Mouse (Mus musculus) heart, embryonic 16.5 days (tissue): ENCODE results near the gene Clcf1. TPM values are rescaled to one million over a fixed set of nuclear protein-coding genes. Genes with fewer than 3 reads are reported as not detected.

ENCODE experiments used
- ATAC-seq: fragments of 200-750 bp; cut with Nextera tagmentation; replicated peaks from 2 replicates; pipeline ENCODE4 v1.8.0; 2017; ENCODE audit warnings: moderate number of reproducible peaks; ENCODE audit not compliant: insufficient read depth, low FRiP score; ENCODE audit errors: extremely low read depth
- H3K27ac ChIP-seq: fragments of 300-500 bp; sonication (generic); 2 replicates; pipeline ENCODE4 v1.5.1; 2014; ENCODE audit warnings: mild to moderate bottlenecking, low read length, control low read depth, moderate library complexity
- H3K27me3 ChIP-seq: fragments of 300-500 bp; sonication (generic); 2 replicates; pipeline ENCODE4 v1.6.1; 2014; ENCODE audit warnings: low read length, mixed read lengths; ENCODE audit not compliant: control insufficient read depth, insufficient read depth
- H3K36me3 ChIP-seq: fragments of 300-500 bp; sonication (generic); 2 replicates; pipeline ENCODE4 v1.6.1; 2014; ENCODE audit not compliant: control insufficient read depth, insufficient read depth
- H3K4me1 ChIP-seq: fragments of 300-500 bp; sonication (generic); 2 replicates; pipeline ENCODE4 v1.6.1; 2014; ENCODE audit warnings: low read length, mixed read lengths; ENCODE audit not compliant: control insufficient read depth, insufficient read depth
- H3K4me2 ChIP-seq: fragments of 300-500 bp; sonication (generic); 2 replicates; pipeline ENCODE4 v1.6.1; 2014; ENCODE audit warnings: low read depth, mild to moderate bottlenecking, control low read depth, low read length
- H3K4me3 ChIP-seq: fragments of 300-500 bp; sonication (generic); 2 replicates; pipeline ENCODE4 v1.5.1; 2014; ENCODE audit warnings: mild to moderate bottlenecking, control low read depth, low read length
- H3K9ac ChIP-seq: fragments of 300-500 bp; sonication (generic); 2 replicates; pipeline ENCODE4 v1.6.1; 2014; ENCODE audit warnings: low read length, control low read depth
- H3K9me3 ChIP-seq: fragments of 300-500 bp; sonication (generic); replicated peaks from 2 replicates; pipeline ENCODE4 v1.6.1; 2016; ENCODE audit warnings: low read length; ENCODE audit not compliant: control insufficient read depth
- WGBS: fragments of 180-500 bp; shearing (Covaris S2); extraction: QIAGEN DNeasy Blood & Tissue Kit; methylation state at CpG from one replicate; pipeline ENCODE4 v1.1.7; 2014; 5-methylcytosine and 5-hydroxymethylcytosine counted together
- polyA plus RNA-seq: library from polyadenylated mRNA; unstranded; fragments of >200 nt; fragmentation: Nextera tagmentation; extraction: Ambion mirVana; gene quantifications from 2 replicates; pipeline ENCODE4 v1.2.1, GENCODE M21; 2015

Clcf1 gene
- polyA plus RNA-seq, 1 experiment from 2014 or later, result 1.5 TPM

- no peak overlapping the region for H3K4me3 ChIP-seq
- no peaks in the 10 kb centered on the region for H3K9me3 ChIP-seq
- no peak overlapping the region for H3K9ac ChIP-seq
- no peak overlapping the region for H3K4me2 ChIP-seq
- WGBS, result 55% methylated on average over 8 of the region's 8 CpGs
- H3K4me1 ChIP-seq, result peaks cover 8% of the 10 kb centered on the region
- H3K27me3 ChIP-seq, result peaks cover 5% of the 10 kb centered on the region; the same call in 1 of the 2 replicates
- H3K27ac ChIP-seq, result no peak overlapping the region
- no peaks in the 10 kb centered on the region for H3K36me3 ChIP-seq
- ATAC-seq, result no peak
Observed at GRCm38 (mm10) chr19:4230415-4230814, 16.4 kb downstream of the Clcf1 start.

GRCm38 (mm10) chr19:4231253-4232185 is 17.5 kb downstream of the Clcf1 start, which contains the start of gene Pold4:
Gene Pold4 (plus strand): TSS chr19:4231899.
- H3K36me3 ChIP-seq, result no peaks in the 10 kb centered on the region
- WGBS, result 8% methylated on average over 26 of the region's 26 CpGs
- peak within 1 kb of the TSS; percentile 88 for H3K27ac ChIP-seq
- H3K9ac ChIP-seq, result peak within 1 kb of the TSS; percentile 78
- peak; percentile 91 for ATAC-seq
- no peaks in the 10 kb centered on the region; the same call in 1 of the 2 replicates for H3K27me3 ChIP-seq
- peak within 1 kb of the TSS; percentile 82 for H3K4me2 ChIP-seq
- no peaks in the 10 kb centered on the region for H3K9me3 ChIP-seq
- peak within 1 kb of the TSS; percentile 70 for H3K4me3 ChIP-seq
- H3K4me1 ChIP-seq, result peaks cover 8% of the 10 kb centered on the region

GRCm38 (mm10) chr19:4232186-4232572 is 18.1 kb downstream of the Clcf1 start:
- H3K27me3 ChIP-seq, result no peaks in the 10 kb centered on the region; the same call in 1 of the 2 replicates
- WGBS, result 4% methylated on average over 2 of the region's 2 CpGs
- no peak for ATAC-seq
- H3K4me2 ChIP-seq, result peak overlapping the region; percentile 82
- peaks cover 8% of the 10 kb centered on the region for H3K4me1 ChIP-seq
- H3K27ac ChIP-seq, result peak overlapping the region; percentile 88
- H3K4me3 ChIP-seq, result peak overlapping the region; percentile 70
- peak overlapping the region; percentile 78 for H3K9ac ChIP-seq
- H3K9me3 ChIP-seq, result no peaks in the 10 kb centered on the region
- no peaks in the 10 kb centered on the region for H3K36me3 ChIP-seq

GRCm38 (mm10) chr19:4232651-4233050 is 18.6 kb downstream of the Clcf1 start:
- H3K27me3 ChIP-seq, result no peaks in the 10 kb centered on the region; the same call in 1 of the 2 replicates
- peak overlapping the region; percentile 78 for H3K9ac ChIP-seq
- peak overlapping the region; percentile 82; the same call in 1 of the 2 replicates for H3K4me2 ChIP-seq
- no peaks in the 10 kb centered on the region for H3K9me3 ChIP-seq
- no peak for ATAC-seq
- no peak overlapping the region for H3K4me3 ChIP-seq
- WGBS, result 76% methylated on average over 7 of the region's 7 CpGs
- peaks cover 8% of the 10 kb centered on the region for H3K4me1 ChIP-seq
- no peak overlapping the region for H3K27ac ChIP-seq
- no peaks in the 10 kb centered on the region for H3K36me3 ChIP-seq

GRCm38 (mm10) chr19:4234548-4234947 is 20.5 kb downstream of the Clcf1 start:
- 59% methylated on average over 4 of the region's 4 CpGs for WGBS
- Histone ChIP-seq H3K9ac (no peak overlapping the region), H3K9me3 (no peaks in the 10 kb centered on the region), H3K27ac (no peak overlapping the region), H3K4me1 (peaks cover 8% of the 10 kb centered on the region), H3K36me3 (no peaks in the 10 kb centered on the region), H3K4me2 (no peak overlapping the region), H3K27me3 (no peaks in the 10 kb centered on the region), H3K4me3 (no peak overlapping the region)
- no peak for ATAC-seq

GRCm38 (mm10) chr19:4240247-4240668 is 26.2 kb downstream of the Clcf1 start:
- Histone ChIP-seq H3K4me1 (no peaks in the 10 kb centered on the region), H3K27me3 (no peaks in the 10 kb centered on the region), H3K9me3 (no peaks in the 10 kb centered on the region), H3K4me2 (no peak overlapping the region), H3K4me3 (no peak overlapping the region), H3K36me3 (no peaks in the 10 kb centered on the region), H3K27ac (no peak overlapping the region), H3K9ac (no peak overlapping the region)
- 68% methylated on average over 8 of the region's 8 CpGs for WGBS
- no peak for ATAC-seq

GRCm38 (mm10) chr19:4242416-4242815 is 28.4 kb downstream of the Clcf1 start:
- 63% methylated on average over 3 of the region's 3 CpGs for WGBS
- Histone ChIP-seq H3K27ac (no peak overlapping the region), H3K4me2 (no peak overlapping the region), H3K4me1 (no peaks in the 10 kb centered on the region), H3K9ac (no peak overlapping the region), H3K27me3 (no peaks in the 10 kb centered on the region), H3K4me3 (no peak overlapping the region), H3K36me3 (no peaks in the 10 kb centered on the region), H3K9me3 (no peaks in the 10 kb centered on the region)
- no peak for ATAC-seq

- Histone ChIP-seq H3K4me1 (no peaks in the 10 kb centered on the region), H3K9me3 (no peaks in the 10 kb centered on the region), H3K27me3 (no peaks in the 10 kb centered on the region), H3K4me2 (no peak overlapping the region), H3K36me3 (no peaks in the 10 kb centered on the region), H3K9ac (no peak overlapping the region), H3K27ac (no peak overlapping the region), H3K4me3 (no peak overlapping the region)
- WGBS, result 80% methylated on average over 6 of the region's 6 CpGs
- ATAC-seq, result no peak
Observed at GRCm38 (mm10) chr19:4244775-4245174, 30.7 kb downstream of the Clcf1 start.

GRCm38 (mm10) chr19:4247010-4247409 is 33.0 kb downstream of the Clcf1 start:
- no peak overlapping the region for H3K4me2 ChIP-seq
- no peak overlapping the region for H3K4me3 ChIP-seq
- 46% methylated on average over 1 of the region's 1 CpGs for WGBS
- H3K36me3 ChIP-seq, result no peaks in the 10 kb centered on the region
- H3K9me3 ChIP-seq, result no peaks in the 10 kb centered on the region
- no peak overlapping the region for H3K27ac ChIP-seq
- no peaks in the 10 kb centered on the region for H3K27me3 ChIP-seq
- no peak for ATAC-seq
- no peaks in the 10 kb centered on the region for H3K4me1 ChIP-seq
- H3K9ac ChIP-seq, result no peak overlapping the region
